In genomic region chr15:96167256-96167655, GRCm38 (mm10) we compare ENCODE assay signal across 19 mouse cellular contexts.
A peak's percentile ranks its signal among the peaks of the same experiment; 100 is the strongest.
DNase-seq lines count a peak whose midpoint lies in the region.
"Had no signal": no experiment of that assay in that cellular context is flagged by ENCODE, and none has a peak within 500 bp of the region (broad histone marks: within the 10 kb centered on the region; RNA-seq: fewer than 3 reads in every experiment).

No protein-coding gene starts in this region.

- DNase-seq in heart, adult 11 months, result peak; percentile 67
- DNase-seq in heart, adult 9 months (ENCODE audit: low spot score in 2 of 2), result no peak
- peak; percentile 24 for DNase-seq in retina, embryonic 14.5 days (ENCODE audit: low spot score)
- DNase-seq in neural tube, embryonic 10.5 days (ENCODE audit: extremely low spot score, low spot score), result no peak
- no peak for DNase-seq in hindbrain, embryonic 10.5 days (ENCODE audit: low spot score)
- DNase-seq: adrenal gland, adult 8-10 months; adrenal gland, postnatal 14 days; adrenal gland, postnatal 36 days; B cell, adult 2 months; cerebellum, adult 11-12 months; cerebellum, adult 2 months; cerebellum, adult 9-10 months; cerebellum, postnatal 10 days; cerebellum, postnatal 25 days; forebrain, postnatal 0 days had no signal

- no peak overlapping the region for H3K4me3 ChIP-seq in hindbrain, embryonic 10.5 days
- H3K4me3 ChIP-seq: embryonic facial prominence, embryonic 10.5 days; embryonic facial prominence, embryonic 12.5 days; forebrain, embryonic 13.5 days; forebrain, embryonic 15.5 days had no signal

- H3K4me1 ChIP-seq in hindbrain, embryonic 10.5 days (replicated peaks), result peaks cover 17% of the 10 kb centered on the region

- no peak overlapping the region for H3K27ac ChIP-seq in hindbrain, embryonic 10.5 days
- H3K27ac ChIP-seq: embryonic facial prominence, embryonic 10.5 days; embryonic facial prominence, embryonic 12.5 days; forebrain, embryonic 13.5 days; forebrain, embryonic 15.5 days had no signal

- 85% methylated on average over 9 of the region's 9 CpGs for WGBS in hindbrain, embryonic 10.5 days

- peaks cover 28% of the 10 kb centered on the region for H3K27me3 ChIP-seq in hindbrain, embryonic 10.5 days (ENCODE audit: insufficient read depth, poor library complexity, severe bottlenecking)

- H3K9me3 ChIP-seq in hindbrain, embryonic 10.5 days, result no peaks in the 10 kb centered on the region
- H3K9me3 ChIP-seq: embryonic facial prominence, embryonic 10.5 days; embryonic facial prominence, embryonic 12.5 days; forebrain, embryonic 13.5 days; forebrain, embryonic 15.5 days had no signal

- H3K36me3 ChIP-seq in hindbrain, embryonic 10.5 days, result no peaks in the 10 kb centered on the region
- H3K36me3 ChIP-seq: embryonic facial prominence, embryonic 10.5 days; embryonic facial prominence, embryonic 12.5 days; forebrain, embryonic 15.5 days had no signal

Comparison
In these comparisons a context has a peak if more than half of its experiments do, and no peak if none do; other contexts are left out.
1. DNase-seq: peak in heart, adult 11 months (single experiment) and retina, embryonic 14.5 days (single experiment); none in heart, adult 9 months (0 of 2), neural tube, embryonic 10.5 days (single experiment) and hindbrain, embryonic 10.5 days (single experiment).